Mouse (Mus musculus) adrenal gland, postnatal 4 days (tissue): Measurements from ENCODE around the gene Fbn1. TPM values are rescaled to one million over a fixed set of nuclear protein-coding genes. Genes with fewer than 3 reads are reported as not detected.

ENCODE experiments used
- DNase-seq, 2 experiments: peaks; one replicate each; pipeline ENCODE4 v3.0.0; 2021 to 2022; ENCODE audit warnings: low spot score in 2 of 2, mixed read lengths in 2 of 2
- total RNA-seq, 2 experiments: library from RNA; stranded (reverse); gene quantifications; 2 replicates each; pipeline ENCODE4 v1.2.3; 2021

Gene Fbn1
- total RNA-seq, 2 experiments from 2014 or later, result 103 to 104 TPM

- DNase-seq, result no peak
Observed at GRCm38 (mm10) chr2:125253699-125254098, 254.1 kb downstream of the Fbn1 start.

GRCm38 (mm10) chr2:125252275-125252674, 255.5 kb downstream of the Fbn1 start:
- DNase-seq, result no peak

GRCm38 (mm10) chr2:125251781-125252180, 256.0 kb downstream of the Fbn1 start:
- DNase-seq, result no peak

Other genes starting within 250 kb of the Fbn1 start
- under 1 TPM; 0.28 TPM for gene Gm9913, start 2.9 kb downstream of the Fbn1 start, total RNA-seq
- gene Cep152, start 117.1 kb upstream of the Fbn1 start, total RNA-seq, result 1 to 10 TPM; 6.9 to 7.6 TPM
- gene Eid1, start 165.1 kb upstream of the Fbn1 start, total RNA-seq, result 100 to 1,000 TPM; 207 to 216 TPM
- gene Shc4, start 216.2 kb upstream of the Fbn1 start, total RNA-seq, result 1 to 10 TPM; 5.4 to 6.0 TPM